Mouse (Mus musculus) adrenal gland, postnatal 25 days (tissue): ENCODE data around the gene Gabrg3. TPM values are rescaled to one million over a fixed set of nuclear protein-coding genes. Genes with fewer than 3 reads are reported as not detected.
A peak's percentile ranks its signal among the peaks of the same experiment; 100 is the strongest.
"Not testable (repeated sequence)": the region's sequence is repeated elsewhere in the genome, so short reads cannot be mapped to it uniquely, and the experiment has no call there.

Experiments
- DNase-seq: peaks from one replicate; pipeline ENCODE4 v3.0.0; 2021; ENCODE audit warnings: mixed read lengths
- total RNA-seq: library from RNA; stranded (reverse); gene quantifications from 2 replicates; pipeline ENCODE4 v1.2.3, GENCODE M21; 2021

Gabrg3 gene
- total RNA-seq, 1 experiment from 2014 or later, result 4.0 TPM

- no peak for DNase-seq
Observed at GRCm38 (mm10) chr7:57312018-57312417, 75.0 kb downstream of the Gabrg3 start.

DNA sequence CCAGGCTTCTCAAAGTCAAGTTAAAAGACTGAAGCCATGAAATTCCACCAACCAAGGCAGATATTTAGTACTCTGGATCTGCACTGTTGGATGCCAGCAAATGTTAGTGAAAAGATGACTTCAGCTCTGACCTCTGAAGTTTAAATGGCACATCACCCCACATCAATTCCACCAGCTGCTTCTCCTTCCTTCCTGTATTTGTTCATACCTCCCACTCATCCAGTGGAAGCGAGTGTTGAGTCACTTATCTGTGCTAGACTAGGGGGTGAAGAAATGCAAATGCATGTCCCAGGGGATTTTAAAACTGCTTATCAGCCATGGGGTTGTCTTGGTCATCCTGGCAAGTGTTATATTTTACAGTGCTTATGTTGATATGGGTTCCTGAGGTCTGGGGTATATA is 79.7 kb downstream of the Gabrg3 start:
- DNase-seq, result no peak

DNA sequence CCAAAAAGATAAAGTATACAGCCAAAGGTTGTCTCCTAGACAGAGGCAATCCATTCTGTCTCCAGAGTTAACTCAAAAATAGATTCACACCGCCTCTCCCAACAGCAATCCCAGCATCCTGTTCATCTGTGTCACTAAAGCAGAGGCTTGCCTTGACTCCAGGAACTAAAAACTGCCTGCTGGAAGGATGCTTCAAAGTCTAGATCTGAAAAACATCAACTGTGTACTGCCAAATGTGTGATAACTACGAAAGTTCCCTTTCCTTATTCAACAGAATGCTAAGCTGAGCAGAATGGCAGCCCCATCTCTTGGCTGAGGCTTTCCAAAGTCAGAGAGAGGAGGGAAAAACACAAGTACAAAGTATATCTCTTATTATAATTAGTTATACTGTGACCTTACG is 90.3 kb downstream of the Gabrg3 start:
- no peak for DNase-seq

DNA sequence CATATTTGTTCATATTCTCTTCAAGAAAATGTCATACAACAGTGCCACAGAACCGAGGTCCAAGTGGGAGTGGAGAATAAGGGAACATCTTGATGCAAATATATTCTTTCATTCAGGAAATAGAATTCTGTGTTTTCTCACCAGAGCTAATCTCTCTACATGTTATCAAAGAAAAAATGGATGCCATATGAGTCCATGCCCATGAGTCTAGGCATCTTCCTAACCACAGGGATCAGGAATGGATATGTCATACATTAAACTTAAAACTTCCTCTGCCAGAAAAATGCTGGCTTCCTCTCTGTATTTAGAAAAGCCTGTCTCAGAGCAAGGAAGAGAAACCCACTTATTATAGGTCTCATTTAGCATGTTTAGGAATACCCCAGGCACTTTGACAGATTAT is 92.9 kb downstream of the Gabrg3 start:
- DNase-seq, result no peak

DNA sequence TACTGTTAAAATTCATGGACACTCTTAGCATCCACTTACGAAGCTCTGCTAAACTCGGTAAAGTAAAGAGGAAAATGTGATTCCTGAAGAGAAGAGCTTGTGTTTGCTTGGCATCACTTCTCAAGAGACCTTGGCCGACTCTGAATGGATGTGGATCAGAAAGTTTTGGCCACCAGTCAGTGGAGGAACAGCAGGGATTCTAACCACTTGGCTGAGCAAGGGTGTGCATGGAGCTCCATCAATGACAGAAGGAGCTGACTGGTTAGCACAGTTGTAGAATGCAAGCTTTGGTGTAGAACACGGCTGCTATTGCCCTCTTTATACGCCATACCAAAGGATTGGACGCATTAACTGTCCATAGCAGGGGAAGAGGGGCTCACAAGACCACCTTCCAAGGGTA is 93.4 kb downstream of the Gabrg3 start:
- no peak for DNase-seq

DNA sequence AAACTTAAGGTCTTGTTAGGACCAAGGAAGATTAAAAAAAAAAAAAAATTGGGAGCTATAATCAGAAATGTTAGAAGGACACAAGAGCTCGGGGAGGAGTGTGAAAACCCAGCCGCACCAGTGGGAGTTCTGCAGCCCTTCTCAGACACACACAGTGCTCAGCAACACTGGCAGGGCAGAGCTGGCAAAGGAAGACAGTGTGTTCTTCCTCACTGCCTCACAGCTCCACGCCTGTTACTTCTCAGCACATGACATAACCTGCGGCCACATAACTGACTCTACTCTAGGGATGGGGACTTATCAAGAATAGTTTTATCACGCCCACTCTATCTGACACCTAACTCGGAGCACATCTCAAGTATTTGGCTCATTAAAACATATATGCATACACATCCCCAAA is 103.8 kb downstream of the Gabrg3 start:
- DNase-seq, result no peak

- DNase-seq, result no peak
Observed at GRCm38 (mm10) chr7:57278841-57279240, 108.1 kb downstream of the Gabrg3 start.

GRCm38 (mm10) chr7:57260201-57260600 is 126.8 kb downstream of the Gabrg3 start:
- no peak for DNase-seq

DNA sequence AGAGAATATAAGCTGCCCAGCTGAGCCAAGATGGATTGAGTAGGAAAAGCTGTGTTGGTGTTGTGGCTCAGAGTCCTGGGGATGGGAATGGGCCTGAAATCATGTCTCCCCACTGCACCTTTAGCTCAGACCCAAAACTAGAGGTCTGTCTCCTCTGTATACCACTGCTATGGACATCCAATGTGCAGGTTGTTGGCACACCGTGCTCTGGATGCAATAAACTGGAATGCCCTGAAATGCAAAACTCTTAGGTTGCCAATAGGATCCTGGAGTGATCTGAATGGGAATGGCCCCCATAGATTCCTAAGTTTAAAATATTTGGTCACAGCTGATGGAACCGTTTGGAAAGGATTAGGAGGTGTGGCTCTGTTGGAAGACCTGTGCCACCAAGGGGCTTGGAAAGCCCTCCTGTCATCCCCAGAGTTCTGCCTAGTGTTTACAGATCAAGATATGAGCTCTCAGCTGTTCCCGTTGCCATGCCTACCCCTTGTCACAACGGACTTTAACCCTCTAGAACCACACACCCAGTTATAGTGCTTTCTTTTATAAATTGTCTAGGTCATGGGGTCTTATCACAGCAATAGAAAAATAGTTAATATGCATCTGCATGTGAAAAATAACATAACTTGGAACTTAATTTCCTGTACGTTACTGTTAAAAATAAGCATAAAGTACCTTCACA is 128.0 kb downstream of the Gabrg3 start:
- no peak for DNase-seq

DNA sequence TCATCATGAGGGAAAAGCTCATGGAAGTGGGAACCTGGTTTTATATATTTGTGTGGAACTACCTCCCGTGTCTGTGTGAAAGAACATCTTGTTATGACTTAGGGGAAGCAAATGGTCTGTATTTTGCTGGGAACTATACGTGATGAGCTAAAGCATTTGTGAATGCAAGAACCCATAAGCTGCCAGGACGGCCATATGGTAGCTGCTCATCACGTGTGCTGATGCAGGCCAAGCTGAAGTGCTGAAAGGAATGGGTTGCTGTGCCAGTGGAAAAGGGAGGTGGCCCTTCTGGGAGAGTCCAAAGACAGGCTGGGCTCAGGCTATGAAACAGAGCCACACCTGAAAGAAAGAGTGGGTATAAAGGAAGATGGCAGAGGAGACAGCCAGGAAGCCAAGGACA is 143.0 kb downstream of the Gabrg3 start:
- DNase-seq, result no peak

- DNase-seq, result no peak
Observed at GRCm38 (mm10) chr7:57214119-57214518, 172.9 kb downstream of the Gabrg3 start.

DNA sequence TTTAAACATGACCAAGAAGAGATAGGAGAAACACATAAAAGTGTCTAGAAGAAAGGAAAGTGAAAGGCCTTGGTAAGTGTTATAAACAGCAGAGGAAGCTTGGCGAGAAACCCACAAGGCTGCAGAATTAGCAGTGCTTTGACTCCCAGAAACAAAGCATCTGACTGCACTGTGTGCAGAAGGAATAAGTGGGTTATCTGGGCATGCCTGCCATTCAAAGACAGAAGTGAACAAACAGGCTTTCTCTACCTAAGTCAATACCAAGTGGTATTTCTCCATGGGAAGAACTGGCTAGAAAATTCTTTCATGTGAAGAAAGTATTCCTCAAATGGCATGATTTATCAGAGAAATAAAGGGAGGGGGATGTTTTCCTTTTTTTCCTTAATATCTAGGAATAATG is 201.0 kb downstream of the Gabrg3 start:
- DNase-seq, result no peak

DNA sequence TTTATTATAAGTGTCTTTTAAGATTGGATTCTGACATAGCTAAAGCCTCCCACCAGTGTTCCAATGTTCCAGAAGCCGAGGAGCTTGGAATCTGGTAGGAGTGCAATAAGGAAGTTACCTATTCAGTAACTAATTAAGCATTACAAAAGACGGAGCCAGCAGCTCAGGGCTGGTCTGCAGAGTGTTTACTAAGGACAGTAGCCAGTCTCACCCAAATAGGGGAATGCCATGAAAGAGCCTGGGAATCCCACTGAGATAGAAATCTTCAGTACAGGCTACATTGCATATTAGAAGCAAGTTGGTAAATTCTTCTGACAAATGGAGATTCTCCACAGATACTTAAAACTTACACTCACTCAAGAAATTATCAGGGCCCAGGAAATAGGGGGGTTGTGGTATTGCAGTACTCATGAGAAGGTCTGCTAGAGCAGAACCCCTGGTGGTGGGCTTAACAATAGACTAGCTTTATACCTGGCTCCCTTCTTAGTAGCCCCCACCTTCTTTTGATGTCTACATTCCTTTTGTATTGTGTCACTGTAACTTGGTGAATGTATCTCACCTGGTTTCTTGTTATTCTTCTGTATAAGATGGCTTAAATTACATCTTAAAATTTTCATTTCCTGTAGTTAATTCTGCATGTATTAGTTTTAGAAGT is 211.0 kb downstream of the Gabrg3 start:
- not testable (repeated sequence) for DNase-seq

- no peak for DNase-seq
Observed at GRCm38 (mm10) chr7:57166931-57167330, 220.1 kb downstream of the Gabrg3 start.

- DNase-seq, result peak; percentile 55
Observed at GRCm38 (mm10) chr7:57158211-57158610, 228.8 kb downstream of the Gabrg3 start.

- no peak for DNase-seq
Observed at GRCm38 (mm10) chr7:57153743-57154142, 233.2 kb downstream of the Gabrg3 start.

GRCm38 (mm10) chr7:57150768-57151167 is 236.2 kb downstream of the Gabrg3 start:
- DNase-seq, result no peak

GRCm38 (mm10) chr7:57138072-57138704 is 248.8 kb downstream of the Gabrg3 start:
- DNase-seq, result no peak

DNA sequence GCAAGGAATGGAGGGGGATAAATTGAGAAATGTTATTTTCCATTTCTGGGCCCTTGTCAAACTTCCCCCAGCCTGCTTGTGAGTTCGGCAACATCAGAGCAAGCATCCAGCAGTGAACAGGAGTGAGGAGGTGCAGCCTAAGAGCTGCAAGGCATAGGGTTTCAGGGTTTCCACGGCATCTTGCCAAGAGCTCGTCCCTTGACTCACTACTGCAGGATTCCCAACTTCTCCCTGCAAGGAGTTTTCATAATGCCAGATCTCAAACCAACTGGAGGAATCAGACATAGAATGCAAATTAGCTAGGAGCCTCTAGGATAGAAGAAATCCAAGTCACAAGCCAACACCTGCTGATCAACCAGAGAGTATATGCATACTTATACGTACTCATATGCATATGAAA is 254.0 kb downstream of the Gabrg3 start:
- no peak for DNase-seq

DNA sequence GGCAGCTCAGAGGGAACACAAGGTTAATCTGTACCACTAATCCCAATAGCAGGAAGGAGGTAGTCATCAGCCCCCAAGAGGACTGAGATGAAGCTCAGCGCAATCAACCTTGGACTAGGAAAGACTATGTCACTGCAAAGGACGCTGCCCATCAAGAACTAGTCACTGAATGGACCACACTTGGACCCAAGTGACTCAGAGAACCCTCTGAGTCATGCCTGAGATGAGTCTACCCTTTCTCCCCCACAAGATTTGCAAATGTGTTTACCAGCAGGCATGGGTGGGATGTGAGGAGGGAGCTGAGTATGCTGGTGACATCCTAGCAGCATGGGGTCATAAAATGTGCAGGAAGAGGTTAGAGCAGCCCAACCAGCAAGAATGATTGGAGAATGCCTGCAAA is 254.5 kb downstream of the Gabrg3 start:
- peak; percentile 1 for DNase-seq

- no peak for DNase-seq
Observed at GRCm38 (mm10) chr7:57100065-57100464, 286.9 kb downstream of the Gabrg3 start.

- DNase-seq, result no peak
Observed at GRCm38 (mm10) chr7:57082071-57082470, 304.9 kb downstream of the Gabrg3 start.

DNA sequence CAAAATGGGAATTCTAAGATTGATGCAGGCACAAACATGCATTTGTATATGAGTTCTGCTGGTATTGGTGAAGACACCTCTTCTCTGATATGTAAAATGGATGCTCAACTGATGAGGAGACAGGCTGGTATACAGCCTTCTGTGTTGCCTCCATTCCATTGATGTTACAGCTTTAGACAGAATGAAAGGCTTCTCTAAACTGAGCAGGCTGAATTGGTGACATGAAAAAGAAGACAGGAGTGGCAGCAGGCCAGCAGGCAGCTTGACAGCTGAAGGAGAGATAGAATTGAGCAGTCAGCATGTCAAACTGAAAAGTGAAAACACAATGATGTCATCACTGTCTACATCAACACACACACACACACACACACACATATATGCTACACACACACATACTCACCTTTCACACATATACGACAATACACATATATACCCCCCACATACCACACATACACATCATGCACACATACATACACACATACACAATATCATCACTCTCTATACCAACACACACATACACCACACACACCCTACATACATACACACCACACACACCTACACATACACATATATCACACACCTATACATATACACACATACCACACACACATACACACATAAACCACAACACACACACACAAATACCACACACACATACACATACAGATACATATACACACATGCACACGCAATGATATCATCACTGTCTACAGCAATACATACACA is 315.4 kb downstream of the Gabrg3 start:
- no peak for DNase-seq
